Mouse (Mus musculus): ENCODE measurements around the gene Arfgap3. TPM values are rescaled to one million over a fixed set of nuclear protein-coding genes. Genes with fewer than 3 reads are reported as not detected.
"Not testable (repeated sequence)": the region's sequence is repeated elsewhere in the genome, so short reads cannot be mapped to it uniquely, and the experiment has no call there.

Gene Arfgap3
- polyA plus RNA-seq, 1 experiment from 2014 or later = 57.0 TPM

DNA sequence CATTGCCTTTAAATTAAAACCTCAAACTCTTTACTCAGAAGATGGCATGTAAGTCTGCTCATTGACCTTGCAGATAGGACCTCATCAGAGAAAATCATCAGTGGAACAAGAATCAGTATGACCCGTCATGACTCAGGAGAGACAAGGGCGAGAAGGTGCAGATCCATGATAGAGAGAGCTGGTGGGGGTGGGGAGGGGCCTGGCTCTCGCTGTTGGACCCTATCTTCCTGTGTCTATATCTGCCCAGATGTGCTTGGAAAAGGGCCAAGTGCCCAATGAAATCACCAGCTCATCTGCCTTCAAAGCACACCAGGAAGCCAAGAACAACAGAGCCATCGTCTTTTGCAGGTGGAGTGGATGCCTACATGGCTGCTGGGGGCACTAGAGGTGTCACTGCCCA is 27.1 kb upstream of the Arfgap3 start:
- H3K36me3 ChIP-seq (ENCODE audit: control insufficient read depth, insufficient read depth, low read length) = peaks cover 13% of the 10 kb centered on the region
- WGBS = 81% methylated on average over 4 of the region's 4 CpGs
- ATAC-seq (ENCODE audit: low FRiP score, low TSS enrichment) (no peak), DNase-seq (ENCODE audit: low spot score) (no peak)
- no peak overlapping the region for H3K27ac ChIP-seq (replicated peaks)
- no peak overlapping the region for H3K9ac ChIP-seq (ENCODE audit: low read length)
- H3K27me3 ChIP-seq (ENCODE audit: control insufficient read depth, insufficient read depth, low read length) = no peaks in the 10 kb centered on the region
- no peak overlapping the region for H3K4me2 ChIP-seq (replicated peaks; ENCODE audit: low read depth)
- TF ChIP-seq EP300 (optimal IDR thresholded peaks at IDR 0.05) (no peak), CTCF (IDR thresholded peaks at IDR 0.05; ENCODE audit: low read depth) (no peak)
- H3K4me3 ChIP-seq (ENCODE audit: low read depth, low read length) = no peak overlapping the region
- H3K4me1 ChIP-seq (replicated peaks; ENCODE audit: control insufficient read depth, insufficient read depth) = no peaks in the 10 kb centered on the region
- H3K9me3 ChIP-seq (ENCODE audit: control insufficient read depth, low read length) = no peaks in the 10 kb centered on the region

DNA sequence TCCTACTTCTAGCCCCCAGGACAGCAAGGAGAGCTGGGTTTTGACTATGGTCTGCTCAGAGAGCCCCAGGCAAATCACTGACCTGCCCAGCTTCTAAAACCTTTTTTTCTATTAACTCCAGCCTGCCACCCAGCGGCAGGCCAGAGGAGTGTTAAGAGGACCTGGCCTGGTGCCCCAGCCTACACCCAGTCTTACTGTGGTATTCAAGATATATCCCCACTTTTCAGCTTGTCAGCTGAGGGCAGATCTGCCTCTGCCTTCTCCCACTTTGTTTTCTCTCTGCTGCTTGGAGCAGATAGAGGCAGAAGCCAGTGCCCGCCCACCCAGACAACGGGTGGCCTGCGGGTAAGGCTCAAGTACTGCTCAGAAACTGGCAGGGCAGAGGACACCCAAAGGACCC is 25.1 kb upstream of the Arfgap3 start:
- no peak overlapping the region for H3K9ac ChIP-seq (ENCODE audit: low read length)
- no peaks in the 10 kb centered on the region for H3K27me3 ChIP-seq (ENCODE audit: control insufficient read depth, insufficient read depth, low read length)
- H3K9me3 ChIP-seq (ENCODE audit: control insufficient read depth, low read length) = no peaks in the 10 kb centered on the region
- H3K4me1 ChIP-seq (replicated peaks; ENCODE audit: control insufficient read depth, insufficient read depth) = no peaks in the 10 kb centered on the region
- H3K4me3 ChIP-seq (ENCODE audit: low read depth, low read length) = no peak overlapping the region
- H3K27ac ChIP-seq (replicated peaks) = no peak overlapping the region
- WGBS = 58% methylated on average over 4 of the region's 4 CpGs
- no peak overlapping the region for H3K4me2 ChIP-seq (replicated peaks; ENCODE audit: low read depth)
- peak; percentile 65 for ATAC-seq (ENCODE audit: low FRiP score, low TSS enrichment)
- peak; percentile 82 for DNase-seq (ENCODE audit: low spot score)
- peaks cover 10% of the 10 kb centered on the region for H3K36me3 ChIP-seq (ENCODE audit: control insufficient read depth, insufficient read depth, low read length)
- TF ChIP-seq CTCF (IDR thresholded peaks at IDR 0.05; ENCODE audit: low read depth) (peak; percentile 81), EP300 (optimal IDR thresholded peaks at IDR 0.05) (no peak)

DNA sequence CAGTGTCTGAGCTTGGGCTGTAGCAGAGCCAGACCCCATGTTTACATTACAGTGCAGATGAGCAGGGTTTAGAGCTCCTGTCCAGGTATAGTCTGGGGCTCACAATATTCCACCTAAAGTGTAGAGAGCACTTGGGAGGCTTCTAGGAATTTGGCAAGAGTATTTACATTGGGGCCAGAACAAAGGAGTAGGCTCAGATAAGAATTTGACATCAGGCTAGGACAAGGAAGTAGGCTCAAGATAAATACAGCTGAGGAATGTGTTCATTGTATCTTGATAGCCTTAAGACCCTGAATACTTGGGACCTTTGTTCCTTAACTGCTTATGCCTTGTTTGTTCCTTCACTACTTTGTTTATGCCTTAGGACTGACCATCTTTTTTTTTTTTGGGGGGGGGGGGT is 24.0 kb upstream of the Arfgap3 start:
- no peaks in the 10 kb centered on the region for H3K4me1 ChIP-seq (replicated peaks; ENCODE audit: control insufficient read depth, insufficient read depth)
- 0 out of 2 replicates have a peak, but pooled peaks have one; percentile 19 for ATAC-seq (ENCODE audit: low FRiP score, low TSS enrichment)

DNA sequence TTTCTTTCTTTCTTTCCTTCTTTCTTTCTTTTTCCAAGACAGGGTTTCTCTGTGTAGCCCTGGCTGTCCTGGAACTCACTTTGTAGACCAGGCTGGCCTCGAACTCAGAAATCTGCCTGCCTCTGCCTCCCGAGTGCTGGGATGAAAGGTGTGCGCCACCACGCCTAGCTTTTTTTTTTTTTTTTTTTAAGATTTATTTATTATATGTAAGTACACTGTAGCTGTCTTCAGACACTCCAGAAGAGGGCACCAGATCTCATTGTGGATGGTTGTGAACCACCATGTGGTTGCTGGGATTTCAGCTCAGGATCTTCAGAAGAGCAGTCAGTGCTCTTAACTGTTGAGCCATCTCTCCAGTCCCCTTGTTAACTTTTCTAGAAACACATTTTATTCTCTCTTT is 18.7 kb upstream of the Arfgap3 start:
- not testable (repeated sequence) for H3K27ac ChIP-seq (replicated peaks); H3K27me3 ChIP-seq (ENCODE audit: control insufficient read depth, insufficient read depth, low read length); H3K4me2 ChIP-seq (replicated peaks; ENCODE audit: low read depth); ATAC-seq (ENCODE audit: low FRiP score, low TSS enrichment); H3K4me1 ChIP-seq (replicated peaks; ENCODE audit: control insufficient read depth, insufficient read depth); H3K4me3 ChIP-seq (ENCODE audit: low read depth, low read length); H3K9me3 ChIP-seq (ENCODE audit: control insufficient read depth, low read length); H3K36me3 ChIP-seq (ENCODE audit: control insufficient read depth, insufficient read depth, low read length); DNase-seq (ENCODE audit: low spot score); H3K9ac ChIP-seq (ENCODE audit: low read length)
- WGBS = 95% methylated on average over 4 of the region's 4 CpGs
- TF ChIP-seq CTCF (IDR thresholded peaks at IDR 0.05; ENCODE audit: low read depth) = 0 out of 2 replicates have a peak, but pooled peaks have one; percentile 13

More for the DNA sequence above, 24.0 kb upstream of the Arfgap3 start:
- no peak overlapping the region for H3K4me2 ChIP-seq (replicated peaks; ENCODE audit: low read depth)
- DNase-seq (ENCODE audit: low spot score) = no peak
- no peak for TF ChIP-seq CTCF (IDR thresholded peaks at IDR 0.05; ENCODE audit: low read depth)
- no peak for TF ChIP-seq EP300 (optimal IDR thresholded peaks at IDR 0.05)
- no peak overlapping the region for H3K9ac ChIP-seq (ENCODE audit: low read length)
- H3K9me3 ChIP-seq (ENCODE audit: control insufficient read depth, low read length) = no peaks in the 10 kb centered on the region
- H3K27ac ChIP-seq (replicated peaks) = no peak overlapping the region
- H3K36me3 ChIP-seq (ENCODE audit: control insufficient read depth, insufficient read depth, low read length) = peaks cover 10% of the 10 kb centered on the region
- no peaks in the 10 kb centered on the region for H3K27me3 ChIP-seq (ENCODE audit: control insufficient read depth, insufficient read depth, low read length)
- no peak overlapping the region for H3K4me3 ChIP-seq (ENCODE audit: low read depth, low read length)

DNA sequence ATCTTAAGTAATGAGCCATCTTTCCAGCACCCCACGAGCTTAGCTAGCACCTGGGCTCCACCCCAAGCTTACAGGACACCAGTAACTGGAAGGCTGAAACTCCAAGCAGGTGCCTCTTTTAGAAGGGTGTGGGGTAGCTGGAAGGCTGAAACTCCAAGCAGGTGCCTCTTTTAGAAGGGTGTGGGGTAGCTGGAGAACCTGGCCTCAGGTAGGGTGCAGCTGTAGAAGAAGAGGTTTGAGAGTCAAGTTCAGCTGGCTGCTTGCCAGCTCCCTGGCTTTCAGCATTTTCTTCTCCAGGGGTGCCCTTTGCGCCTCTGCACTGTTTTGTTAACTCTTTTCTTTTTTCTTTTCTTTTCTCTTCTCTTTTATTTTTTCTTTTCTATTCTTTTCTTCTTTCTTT is 18.2 kb upstream of the Arfgap3 start:
- DNase-seq (ENCODE audit: low spot score) (peak; percentile 61), ATAC-seq (ENCODE audit: low FRiP score, low TSS enrichment) (no peak)
- no peaks in the 10 kb centered on the region for H3K36me3 ChIP-seq (ENCODE audit: control insufficient read depth, insufficient read depth, low read length)
- no peaks in the 10 kb centered on the region for H3K9me3 ChIP-seq (ENCODE audit: control insufficient read depth, low read length)
- no peaks in the 10 kb centered on the region for H3K4me1 ChIP-seq (replicated peaks; ENCODE audit: control insufficient read depth, insufficient read depth)
- no peak overlapping the region for H3K4me2 ChIP-seq (replicated peaks; ENCODE audit: low read depth)
- 62% methylated on average over 2 of the region's 2 CpGs for WGBS
- no peak for TF ChIP-seq CTCF (IDR thresholded peaks at IDR 0.05; ENCODE audit: low read depth)
- TF ChIP-seq EP300 (optimal IDR thresholded peaks at IDR 0.05) = no peak
- H3K9ac ChIP-seq (ENCODE audit: low read length) = no peak overlapping the region
- no peaks in the 10 kb centered on the region for H3K27me3 ChIP-seq (ENCODE audit: control insufficient read depth, insufficient read depth, low read length)
- no peak overlapping the region for H3K27ac ChIP-seq (replicated peaks)
- no peak overlapping the region for H3K4me3 ChIP-seq (ENCODE audit: low read depth, low read length)

DNA sequence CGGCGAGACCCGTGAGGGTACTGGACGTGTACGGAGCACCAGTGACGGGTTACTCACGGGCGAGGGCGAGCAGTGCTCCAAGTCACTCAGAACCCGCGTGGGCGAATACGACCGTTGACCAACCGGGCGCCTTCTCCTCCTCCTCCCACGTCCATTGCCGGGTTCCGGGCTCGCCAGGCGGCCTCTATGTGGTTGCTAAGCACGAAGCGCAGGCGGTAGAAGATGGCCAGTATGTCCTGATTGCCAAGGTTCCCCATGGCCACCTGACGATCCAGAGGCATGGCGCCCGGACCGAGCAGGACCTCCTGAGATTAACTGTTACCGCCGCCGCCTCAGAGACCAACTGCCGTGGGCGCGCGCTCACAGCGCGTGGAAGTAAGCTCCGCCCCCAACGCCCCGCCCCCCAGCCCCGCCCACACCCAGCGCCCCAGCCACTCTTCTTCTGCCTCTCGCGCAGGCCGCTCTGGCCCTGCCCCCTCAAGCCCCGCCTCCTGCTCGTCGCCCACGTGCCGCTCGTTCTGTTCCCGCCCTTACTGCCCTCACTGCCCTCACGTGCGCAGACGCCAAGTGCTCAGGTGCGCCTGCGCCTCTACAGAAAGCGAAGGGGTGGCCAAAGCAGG is 17.0 kb upstream of the Arfgap3 start:
- Histone ChIP-seq H3K9ac (ENCODE audit: low read length) (peak overlapping the region; percentile 55), H3K9me3 (ENCODE audit: control insufficient read depth, low read length) (no peaks in the 10 kb centered on the region), H3K4me3 (ENCODE audit: low read depth, low read length) (peak overlapping the region; percentile 42), H3K27me3 (ENCODE audit: control insufficient read depth, insufficient read depth, low read length) (no peaks in the 10 kb centered on the region), H3K36me3 (ENCODE audit: control insufficient read depth, insufficient read depth, low read length) (no peaks in the 10 kb centered on the region), H3K27ac (replicated peaks) (no peak overlapping the region), H3K4me2 (replicated peaks; ENCODE audit: low read depth) (peak overlapping the region; percentile 82), H3K4me1 (replicated peaks; ENCODE audit: control insufficient read depth, insufficient read depth) (no peaks in the 10 kb centered on the region)
- ATAC-seq (ENCODE audit: low FRiP score, low TSS enrichment) = peak; percentile 93
- WGBS = 15% methylated on average over 58 of the region's 58 CpGs
- TF ChIP-seq EP300 (optimal IDR thresholded peaks at IDR 0.05) = no peak
- TF ChIP-seq CTCF (IDR thresholded peaks at IDR 0.05; ENCODE audit: low read depth) = no peak
- DNase-seq (ENCODE audit: low spot score) = peak; percentile 99
